Mouse (Mus musculus) urinary bladder, postnatal 10 days (tissue): ENCODE data around the gene Snrnp48.

Experiments
- DNase-seq: peaks from one replicate; pipeline ENCODE4 v3.0.0; 2022; ENCODE audit warnings: low spot score

The Snrnp48 gene

DNA sequence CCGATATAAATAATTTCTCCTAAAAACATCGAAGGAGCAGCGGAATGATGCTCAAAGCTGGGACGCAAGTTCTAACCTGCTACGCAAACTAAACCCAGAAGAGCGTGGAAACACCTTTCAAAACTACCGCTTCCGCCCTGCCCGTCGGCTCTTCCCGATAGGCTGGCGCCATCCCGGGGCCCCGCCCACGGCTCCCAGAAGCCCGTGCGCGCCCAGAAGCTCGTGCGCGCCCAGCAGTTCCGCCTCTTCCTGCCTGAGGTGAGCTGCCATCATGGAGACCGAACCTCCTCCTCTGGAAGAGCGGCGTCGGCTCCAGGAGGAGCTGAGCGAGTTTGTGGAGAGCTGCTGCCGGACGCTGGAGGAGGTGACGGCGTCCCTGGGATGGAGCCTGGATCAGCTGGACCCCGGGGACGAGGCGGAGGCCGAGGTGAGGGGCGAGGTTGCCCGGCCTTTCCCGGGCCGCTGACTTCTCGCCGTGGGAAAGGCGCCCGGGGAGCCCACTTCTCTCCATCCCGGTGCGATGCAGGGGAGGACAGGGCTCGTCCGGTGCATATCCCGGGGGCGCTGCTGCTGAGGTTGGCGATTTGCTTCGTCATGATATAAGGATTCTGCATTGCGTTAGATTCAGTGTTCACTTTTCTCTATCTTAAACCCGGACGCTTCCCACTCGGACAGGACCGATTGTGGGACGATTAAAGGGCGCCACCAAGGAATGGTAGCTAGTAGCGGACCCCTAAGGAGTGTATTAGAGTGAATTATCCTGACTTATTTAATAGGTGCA, at the start of gene Snrnp48:
TSS of gene Snrnp48 (plus strand) at position 237 of the 781 bp plus-strand sequence.
- peak; percentile 41 for DNase-seq

DNA sequence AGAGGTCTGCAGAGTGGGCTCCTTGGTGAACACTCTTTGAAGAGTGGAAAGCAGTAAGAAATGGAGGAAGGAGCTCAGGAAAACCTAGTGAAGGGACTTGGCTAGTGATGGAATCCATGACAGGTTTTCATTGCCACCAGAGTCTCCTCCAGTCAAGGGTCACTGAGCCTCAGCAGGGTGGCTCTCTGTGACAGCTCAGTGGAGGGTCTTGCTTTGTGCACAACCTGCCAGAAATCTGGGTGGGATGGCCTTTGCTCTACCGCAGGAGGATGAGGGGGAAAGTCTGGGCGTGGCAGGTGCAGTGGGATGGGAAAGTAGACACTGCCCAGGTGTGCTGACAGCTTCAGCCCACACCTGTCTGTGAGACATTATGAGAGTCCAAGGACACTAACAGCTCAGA, 49.2 kb upstream of the Snrnp48 start:
- no peak for DNase-seq

DNA sequence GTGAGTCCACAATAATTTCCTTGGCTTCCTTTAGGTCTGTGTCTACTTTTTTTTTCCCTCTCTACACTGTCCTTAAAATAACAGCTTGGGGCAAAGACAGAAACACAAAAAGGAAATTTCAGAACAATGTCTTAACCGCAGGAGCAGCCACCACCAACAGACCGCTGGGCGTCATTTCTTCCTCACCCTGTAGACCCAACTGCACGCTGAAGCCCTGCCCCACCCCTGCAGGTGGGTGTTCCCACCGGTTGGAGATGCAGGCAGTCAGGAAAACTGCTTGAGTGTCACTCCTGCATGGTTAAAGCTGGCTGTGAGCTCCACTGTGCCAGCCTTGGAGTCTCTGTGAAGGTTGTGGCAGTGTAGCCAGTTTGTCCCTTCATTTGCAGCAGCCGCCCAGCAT, 47.1 kb upstream of the Snrnp48 start:
- no peak for DNase-seq

DNA sequence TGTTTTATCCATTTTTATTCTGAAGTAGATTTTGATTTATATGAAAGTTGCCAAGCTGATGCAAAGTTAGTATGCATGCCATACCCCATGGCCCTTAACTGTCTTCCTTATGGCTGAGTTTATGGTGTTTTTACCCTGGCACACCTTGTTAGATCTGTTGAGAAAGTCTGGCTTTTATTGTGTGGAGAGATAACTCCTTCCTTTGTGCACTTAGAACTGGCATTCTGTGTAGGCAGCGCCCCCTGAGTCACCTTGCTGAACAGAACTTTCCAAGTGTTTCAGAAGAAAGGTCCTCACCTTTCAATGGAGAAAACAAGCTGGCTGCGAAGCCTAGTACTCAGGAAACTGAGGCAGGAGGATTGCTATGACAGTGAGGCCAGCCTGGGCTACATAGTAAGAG, 42.7 kb upstream of the Snrnp48 start:
- DNase-seq, result no peak

DNA sequence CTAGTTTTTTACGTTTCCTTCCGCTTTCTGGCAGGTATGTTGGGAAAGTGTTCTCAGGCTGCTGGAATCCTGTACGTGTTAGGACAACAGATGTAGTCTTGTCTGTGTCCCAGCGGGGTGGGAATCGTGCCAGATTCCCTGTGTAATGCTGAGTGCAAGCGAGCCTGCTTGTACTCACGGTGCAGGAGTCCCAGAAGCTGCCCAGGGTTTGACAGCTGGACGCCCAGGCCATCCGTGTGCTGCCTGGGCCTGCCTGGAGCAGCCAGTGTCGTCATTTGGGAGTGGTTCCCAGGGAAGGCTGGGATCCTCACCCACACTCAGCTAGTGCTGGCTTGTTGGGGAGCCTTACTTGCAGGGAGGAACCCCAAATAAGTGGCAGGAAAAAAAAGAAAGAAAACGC, 42.1 kb upstream of the Snrnp48 start:
- no peak for DNase-seq

DNA sequence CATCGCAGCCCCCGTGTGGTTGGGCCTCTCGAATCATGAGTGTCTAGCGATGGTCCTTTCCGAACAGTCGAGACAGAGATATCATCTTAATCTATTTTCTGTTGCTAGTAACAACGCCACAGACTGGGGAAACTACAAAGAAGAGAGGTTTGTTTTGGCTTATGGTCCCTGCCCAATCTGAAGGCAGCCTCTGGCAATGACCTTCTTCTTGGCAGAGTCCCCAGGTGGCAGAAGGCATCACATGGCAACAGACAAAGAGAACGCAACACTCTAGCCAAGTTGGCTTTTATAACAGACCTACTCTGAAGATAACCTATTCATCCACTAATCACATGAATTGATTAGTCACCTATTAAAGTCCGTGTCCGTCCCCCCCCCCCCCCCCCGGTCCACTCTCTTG, 39.8 kb upstream of the Snrnp48 start:
- no peak for DNase-seq

DNA sequence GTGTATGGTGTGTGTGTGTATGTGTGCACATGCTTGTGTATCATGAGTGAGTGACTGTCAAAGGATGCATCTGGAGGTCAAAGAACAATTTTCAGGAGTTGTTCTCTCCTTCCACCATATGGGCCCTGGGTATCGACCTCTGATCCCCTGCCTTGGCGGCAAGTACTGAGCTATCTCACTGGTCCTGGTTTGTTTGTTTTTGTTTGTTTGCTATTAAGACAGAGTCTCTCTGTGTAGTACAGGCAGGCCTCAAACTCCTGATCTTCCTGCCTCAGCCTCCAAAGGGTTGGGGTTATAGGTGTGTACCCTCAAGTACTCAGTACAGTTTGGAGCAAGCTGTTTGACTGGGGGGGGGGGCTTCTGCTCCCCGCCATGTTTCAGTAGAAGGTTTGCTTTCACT, 37.7 kb upstream of the Snrnp48 start:
- DNase-seq, result no peak

DNA sequence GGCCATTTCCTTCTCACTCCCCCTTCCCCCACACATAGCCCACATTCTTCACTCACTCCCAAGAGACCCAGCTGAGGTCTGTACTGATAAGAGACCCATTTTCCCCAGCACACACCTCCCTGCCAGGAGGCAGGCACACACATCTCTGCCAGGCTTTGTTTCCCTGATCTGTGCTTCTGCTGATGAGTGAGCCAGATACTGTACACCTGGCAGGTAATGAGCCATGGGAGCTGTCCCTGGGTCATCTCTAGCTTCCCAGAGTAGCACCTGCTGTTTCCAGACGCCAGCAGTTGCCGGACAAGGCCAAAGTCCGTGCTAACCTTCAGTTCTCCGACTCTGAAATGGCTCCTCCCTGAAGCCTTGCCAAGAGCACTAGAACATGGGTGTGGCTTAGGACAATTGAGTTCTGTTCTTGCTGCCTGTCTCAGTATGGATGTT, 34.0 kb upstream of the Snrnp48 start:
- no peak for DNase-seq

DNA sequence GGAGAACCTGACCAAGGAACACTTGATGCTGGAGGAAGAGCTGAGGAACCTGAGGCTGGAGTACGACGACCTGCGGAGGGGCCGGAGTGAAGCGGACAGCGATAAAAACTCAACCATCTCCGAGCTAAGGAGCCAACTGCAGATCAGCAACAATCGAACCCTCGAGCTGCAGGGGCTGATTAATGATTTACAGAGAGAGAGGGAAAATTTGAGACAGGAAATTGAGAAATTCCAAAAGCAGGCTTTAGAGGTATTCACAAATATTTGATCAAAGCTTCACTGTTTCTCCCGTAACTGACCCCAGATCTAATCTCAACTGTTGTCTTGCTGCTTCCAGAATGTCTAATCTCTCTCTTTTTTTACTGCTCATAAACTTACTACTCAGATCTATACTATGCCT, 11.3 kb upstream of the Snrnp48 start:
- DNase-seq, result no peak

DNA sequence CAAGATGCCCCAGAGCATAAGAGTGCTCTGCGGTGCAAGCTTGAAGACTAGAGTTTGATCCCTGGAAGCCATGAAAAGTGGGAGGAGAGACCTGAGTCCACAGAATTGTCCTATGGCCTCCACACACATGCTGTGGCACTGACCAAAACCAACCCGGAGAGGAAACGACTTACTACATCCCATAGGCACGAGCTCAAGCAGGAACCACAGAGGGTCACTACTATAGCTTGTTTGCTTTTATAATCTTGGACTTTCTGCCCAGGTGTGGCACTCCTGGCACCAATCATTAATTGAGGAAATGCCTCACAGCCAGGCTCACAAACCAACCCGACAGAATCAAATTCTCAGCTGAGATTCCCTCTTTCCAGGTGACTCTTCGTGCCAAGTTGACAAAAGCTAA, 3.3 kb upstream of the Snrnp48 start:
- no peak for DNase-seq

DNA sequence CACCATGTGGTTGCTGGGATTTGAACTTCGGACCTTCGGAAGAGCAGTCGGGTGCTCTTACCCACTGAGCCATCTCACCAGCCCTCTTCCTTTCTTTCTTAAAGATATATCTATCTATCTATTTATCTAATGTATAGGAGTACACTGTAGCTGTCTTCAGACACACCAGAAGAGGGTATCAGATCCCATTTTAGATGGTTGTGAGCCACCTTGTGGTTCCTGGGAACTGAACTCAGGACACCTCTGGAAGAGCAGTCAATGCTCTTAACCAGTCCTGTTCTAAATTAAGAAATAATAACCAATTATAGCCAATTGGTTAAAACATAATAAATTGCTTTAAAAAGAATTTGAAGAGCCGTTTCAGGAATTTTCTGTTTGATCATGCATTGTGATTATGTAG, 567 bp upstream of the Snrnp48 start:
- no peak for DNase-seq

DNA sequence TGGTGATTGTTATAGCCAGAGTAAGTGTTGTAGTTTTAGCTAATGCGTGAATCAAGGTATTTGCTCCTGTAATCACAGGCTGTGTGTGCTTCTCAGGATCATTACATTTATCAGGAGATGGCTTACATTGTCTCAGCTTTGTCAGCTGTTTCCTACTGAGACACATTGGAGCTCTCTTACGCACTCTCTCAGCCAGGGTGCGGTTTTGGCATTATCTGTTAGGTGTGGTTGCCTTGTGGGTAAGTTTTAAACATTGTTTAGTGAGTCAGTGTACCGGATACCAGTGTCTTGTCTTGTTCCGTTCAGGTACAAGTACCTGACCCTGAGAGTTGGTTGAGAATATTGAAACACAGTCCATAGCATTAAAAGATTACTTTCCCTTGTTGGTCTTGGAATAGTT, 6.4 kb downstream of the Snrnp48 start:
- no peak for DNase-seq

DNA sequence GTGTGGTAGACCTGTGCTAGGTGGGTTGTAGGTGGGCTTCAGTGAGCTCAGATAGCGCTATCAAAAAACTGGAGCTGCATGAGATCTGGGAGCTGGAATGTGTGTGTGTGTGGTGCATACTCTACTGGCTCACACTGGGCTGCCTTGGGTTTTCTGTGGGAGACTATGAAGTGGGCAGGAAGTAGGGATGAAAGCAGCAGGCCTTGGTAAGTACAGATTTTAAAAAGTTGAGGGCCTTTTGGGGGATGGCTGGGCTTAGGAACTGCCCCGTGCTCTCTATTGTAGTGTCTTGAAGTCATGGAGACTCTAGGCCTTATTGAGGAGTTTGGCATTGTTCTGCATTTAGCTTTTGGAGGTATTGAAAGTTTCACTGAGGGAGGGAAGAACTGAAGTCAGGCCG, 13.9 kb downstream of the Snrnp48 start:
- DNase-seq, result no peak

DNA sequence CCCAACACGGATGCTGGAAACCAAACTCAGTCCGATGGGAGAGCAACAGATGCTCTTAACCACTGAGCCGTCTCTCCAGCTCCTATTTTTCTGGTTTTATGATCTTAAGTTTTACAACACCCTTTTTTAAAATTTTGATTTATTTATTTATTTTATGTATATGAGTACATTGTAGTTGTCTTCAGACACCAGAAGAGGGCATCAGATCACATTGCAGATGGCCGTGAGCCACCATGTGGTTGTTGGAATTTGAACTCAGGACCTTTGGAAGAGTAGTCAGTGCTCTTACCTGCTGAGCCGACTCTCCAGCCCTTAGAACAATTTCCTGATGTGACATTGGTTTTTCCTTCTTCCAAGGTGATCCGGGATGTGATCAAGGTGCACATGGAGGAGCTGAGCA, 15.6 kb downstream of the Snrnp48 start:
- DNase-seq, result no peak

DNA sequence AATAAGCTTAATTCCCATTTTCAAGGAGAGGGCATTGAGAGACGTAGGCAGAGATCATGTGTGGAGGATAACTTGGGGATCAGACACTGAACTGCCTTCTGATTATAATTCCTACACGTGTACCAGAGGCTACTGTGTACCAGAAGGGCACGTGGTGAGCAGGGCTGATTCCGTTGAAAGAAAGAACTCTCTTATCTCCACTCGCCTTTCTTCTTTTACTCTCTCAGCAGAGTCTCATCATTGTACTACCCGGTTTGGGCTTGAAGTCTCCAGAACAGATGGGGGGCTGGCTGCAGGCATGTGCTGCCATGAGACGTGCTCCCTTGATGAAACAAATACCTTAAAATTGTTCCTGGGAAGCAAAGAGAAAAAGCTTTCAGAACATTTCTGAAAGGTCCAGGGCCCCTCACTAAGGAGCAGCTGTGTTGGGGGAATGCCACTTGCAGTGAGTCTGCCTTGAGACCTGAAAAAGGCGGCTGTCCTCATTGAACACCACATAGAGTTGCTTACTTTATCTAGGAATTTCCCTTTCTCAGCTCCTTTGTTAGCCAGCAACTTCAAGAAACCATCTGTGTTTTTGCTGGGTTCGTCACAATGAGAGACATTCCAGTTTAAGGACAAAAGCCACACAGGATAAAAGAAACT, 25.6 kb downstream of the Snrnp48 start:
- DNase-seq, result no peak

DNA sequence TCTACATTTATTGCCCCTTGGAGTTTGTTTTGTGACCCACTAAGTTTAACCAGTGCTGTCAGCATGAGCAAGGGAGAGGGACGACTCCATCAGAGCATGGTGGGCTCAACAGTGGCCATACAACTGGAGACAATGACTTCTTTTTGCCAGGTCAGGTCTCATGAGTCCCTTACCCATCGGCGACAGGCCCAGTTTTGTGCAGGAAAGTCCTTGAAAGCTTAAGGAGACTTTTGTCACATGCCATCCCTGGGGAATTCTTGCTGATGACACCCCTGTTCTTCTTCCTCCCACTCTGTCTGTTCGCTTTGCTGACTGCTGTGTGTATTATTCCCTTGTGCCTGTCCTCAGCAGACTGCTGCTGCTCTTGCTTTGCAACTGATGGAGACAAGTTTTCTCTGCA, 27.7 kb downstream of the Snrnp48 start:
- no peak for DNase-seq

DNA sequence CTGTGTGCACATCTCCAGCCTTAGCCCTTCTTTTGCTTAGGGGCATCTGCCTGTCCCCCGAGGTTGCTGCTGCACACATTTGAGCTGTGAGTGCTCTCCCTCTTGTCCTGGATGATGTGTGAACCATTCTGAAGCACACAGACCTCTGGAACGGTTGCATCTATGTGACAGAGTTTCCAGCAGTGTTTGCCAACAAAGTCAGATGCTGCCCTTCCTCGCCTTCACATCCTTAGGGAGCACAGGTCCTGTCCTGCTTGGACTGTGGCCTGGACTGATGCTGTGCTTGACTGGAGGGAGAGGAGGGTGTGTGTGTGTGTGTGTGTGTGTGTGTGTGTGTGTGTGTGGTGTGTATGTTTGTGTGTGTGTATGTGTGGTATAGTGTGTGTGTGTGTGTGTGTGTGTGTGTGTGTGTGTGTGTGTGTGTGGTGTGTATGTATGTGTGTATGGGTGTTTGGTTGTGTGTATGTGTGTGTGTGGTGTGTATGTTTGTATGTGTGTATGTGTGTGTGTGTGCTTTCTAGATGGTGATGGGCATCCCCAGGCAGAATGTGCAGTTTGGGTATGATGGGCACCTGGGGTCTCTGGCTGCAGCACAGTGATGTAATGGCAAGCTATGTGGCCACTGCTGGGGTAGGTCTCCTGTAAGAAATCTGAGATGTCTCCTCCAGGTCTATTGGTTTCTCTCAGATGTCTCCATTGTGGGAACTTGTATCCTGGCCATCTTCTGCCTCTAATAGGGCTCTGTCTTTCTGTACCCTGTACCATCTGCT, 28.3 kb downstream of the Snrnp48 start:
- no peak for DNase-seq

DNA sequence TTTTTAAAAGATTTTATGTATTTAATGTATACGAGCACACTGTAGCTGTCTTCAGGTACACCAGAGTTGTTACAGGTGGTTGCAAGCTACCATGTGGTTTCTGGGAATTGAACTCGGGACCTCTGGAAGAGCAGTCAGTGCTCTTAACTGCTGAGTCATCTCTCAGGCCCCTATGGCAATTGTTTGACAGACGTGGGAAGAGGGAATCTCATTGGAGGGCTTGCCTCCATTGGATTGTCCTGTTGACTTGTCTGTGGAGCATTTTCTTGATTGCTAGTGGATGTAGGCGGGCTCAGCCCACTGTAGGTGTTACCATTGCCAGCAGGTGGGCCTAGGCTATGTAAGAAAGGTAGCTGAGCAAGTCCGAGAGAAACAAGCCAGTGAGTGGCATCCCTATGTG, 29.9 kb downstream of the Snrnp48 start:
- DNase-seq, result no peak

DNA sequence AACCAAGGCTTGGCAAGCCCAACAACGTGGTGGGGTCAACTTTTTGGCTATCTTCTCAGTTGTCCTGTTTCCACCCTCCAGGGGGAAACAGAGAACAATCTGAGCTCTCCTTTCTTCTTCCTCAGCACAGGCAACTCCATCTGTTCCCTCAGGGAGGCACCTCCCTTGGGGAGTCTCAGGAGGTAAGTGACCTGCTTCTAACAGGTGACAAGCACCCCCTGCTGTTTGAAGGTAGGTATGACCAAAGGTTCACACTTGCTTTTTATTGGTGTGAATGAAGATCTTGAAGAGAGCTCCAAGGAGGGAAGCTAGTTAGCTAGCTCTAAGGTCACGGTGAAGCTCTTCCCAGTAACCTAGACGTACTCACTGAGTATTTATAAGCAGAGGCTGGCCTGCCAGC, 30.6 kb downstream of the Snrnp48 start:
- DNase-seq, result no peak

DNA sequence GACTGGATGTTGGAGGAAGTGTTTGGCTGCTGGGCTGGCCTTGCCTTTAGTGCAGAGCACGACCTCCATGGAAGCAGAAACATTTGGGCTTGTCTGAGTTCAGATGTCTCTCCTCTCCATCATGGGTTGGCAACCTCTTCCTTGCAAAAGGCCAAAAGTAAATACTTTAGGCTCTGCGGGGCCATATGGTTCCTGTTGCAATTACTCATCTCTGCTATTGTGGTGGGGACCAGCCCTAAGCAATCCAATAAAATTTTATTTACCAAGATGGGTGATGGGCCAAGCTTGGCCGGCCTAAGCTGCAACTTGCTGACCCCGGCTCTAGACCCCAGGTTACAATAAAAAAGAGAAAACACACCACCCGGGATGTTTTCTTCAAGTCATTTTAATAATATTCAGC, 43.4 kb downstream of the Snrnp48 start:
- DNase-seq, result no peak

DNA sequence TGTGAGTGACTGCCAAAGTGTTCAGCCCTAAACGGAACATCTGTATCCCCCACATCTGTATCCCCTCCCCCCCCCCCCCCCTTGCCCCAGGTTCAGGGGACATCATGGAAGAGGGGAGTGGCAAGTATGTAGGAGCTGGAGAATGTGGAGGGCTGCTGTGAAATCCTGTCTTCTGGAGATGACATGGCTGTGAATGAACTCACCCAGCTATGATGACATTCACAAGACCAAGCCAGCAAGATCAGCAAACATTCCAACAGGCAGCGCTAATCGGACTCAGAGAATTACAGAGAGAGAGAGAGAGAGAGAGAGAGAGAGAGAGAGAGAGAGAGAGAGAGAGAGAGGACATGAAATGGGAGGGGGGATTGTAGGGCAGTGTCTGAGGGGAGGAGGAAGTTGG, 46.5 kb downstream of the Snrnp48 start:
- DNase-seq, result no peak

DNA sequence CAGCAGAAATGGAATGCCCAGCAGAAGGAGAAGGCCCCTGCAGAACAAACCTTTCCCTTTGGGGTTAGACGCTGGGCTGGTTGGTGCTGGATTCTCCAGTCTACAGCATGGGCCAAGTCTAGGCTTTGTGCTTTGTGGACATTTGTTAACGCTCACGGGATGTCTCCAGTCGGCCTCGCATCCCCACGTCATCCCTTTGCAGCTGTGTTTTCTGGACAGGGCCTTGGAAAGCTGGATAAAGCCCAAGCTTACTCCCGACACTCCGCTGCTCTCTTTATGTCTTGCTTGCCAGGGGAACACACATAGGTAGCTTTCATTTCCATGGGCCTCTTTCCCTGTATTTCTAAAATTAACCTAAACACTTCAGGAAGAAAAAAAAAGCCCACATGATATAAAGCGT, 49.0 kb downstream of the Snrnp48 start:
- no peak for DNase-seq

DNA sequence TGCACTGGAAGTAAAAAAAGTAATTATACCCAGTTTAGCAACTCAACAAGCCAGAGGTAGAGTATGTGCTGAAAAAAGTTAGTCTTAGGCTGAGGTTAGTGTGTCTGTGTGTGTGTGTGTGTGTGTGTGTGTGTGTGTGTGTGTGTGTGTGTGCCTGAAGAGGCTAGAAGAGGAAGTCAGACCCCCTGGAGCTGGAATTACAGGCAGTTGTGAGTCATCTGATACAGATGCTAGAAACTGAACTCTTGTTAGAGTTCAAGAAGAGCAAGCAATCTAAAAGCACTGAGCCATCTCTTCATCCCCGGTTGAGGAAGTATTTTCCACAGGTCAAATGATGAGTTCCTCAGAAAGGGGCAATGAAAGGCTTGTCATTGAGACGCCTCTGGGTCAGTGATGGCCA, 54.2 kb downstream of the Snrnp48 start:
- DNase-seq, result no peak
